Mouse (Mus musculus) bone marrow macrophage, adult 2 months (primary cell): ENCODE measurements around the gene Agtpbp1.

Source experiments
- CTCF ChIP-seq: IDR thresholded peaks from 2 replicates; pipeline ENCODE4 v1.5.1; 2012; ENCODE audit warnings: low read depth, mild to moderate bottlenecking, low read length, moderate library complexity
- POLR2A ChIP-seq: IDR thresholded peaks from 2 replicates; pipeline ENCODE4 v1.6.1; 2012; ENCODE audit warnings: mild to moderate bottlenecking, low read depth, low read length, borderline replicate concordance

DNA sequence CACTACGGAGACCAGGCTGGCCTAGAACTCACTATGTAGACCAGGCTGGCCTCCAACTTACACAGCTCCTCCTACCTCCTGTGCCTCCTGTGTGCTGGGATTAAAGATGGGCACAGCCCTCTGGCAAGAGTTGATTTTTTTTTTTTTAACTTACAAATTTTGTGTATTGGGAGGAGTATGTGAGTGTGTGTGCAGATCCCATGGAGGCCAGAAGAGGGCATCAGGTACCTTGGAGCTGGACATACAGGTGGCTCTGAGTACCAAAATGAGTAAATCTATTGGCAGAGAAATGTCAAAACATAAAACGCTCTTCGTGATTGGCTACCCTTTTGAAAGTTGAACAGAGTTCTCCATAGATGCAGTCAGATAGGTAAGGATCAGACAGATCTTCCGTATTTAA lies 4.1 kb downstream of the Agtpbp1 start:
- TF ChIP-seq POLR2A (no peak), CTCF (no peak)
